Mouse (Mus musculus) left cerebral cortex, postnatal 14 days (tissue): ENCODE measurements around the gene Smgc. TPM values are rescaled to one million over a fixed set of nuclear protein-coding genes. Genes with fewer than 3 reads are reported as not detected.
A peak's percentile ranks its signal among the peaks of the same experiment; 100 is the strongest.
"Not testable (repeated sequence)": the region's sequence is repeated elsewhere in the genome, so short reads cannot be mapped to it uniquely, and the experiment has no call there.

Source experiments
- DNase-seq, 2 experiments: peaks; one replicate each; pipeline ENCODE4 v3.0.0; 2021 to 2022; ENCODE audit warnings: low spot score in 2 of 2, mixed read lengths in 1 of 2
- intact Hi-C: fragments of 180-260 bp; cut with DNase I; formaldehyde crosslinking; loops from one replicate; pipeline ENCODE4 v1.15.1; 2025
- long read RNA-seq, 2 experiments: library from polyadenylated mRNA; stranded (forward); transcript quantifications; one replicate each; pipeline ENCODE4 v2.0.0; 2021
- total RNA-seq, 2 experiments: library from RNA; stranded (reverse); gene quantifications; 2 replicates each; pipeline ENCODE4 v1.2.3; 2021

Smgc gene
- total RNA-seq = not detected
- long read RNA-seq, experiment 1 = 0 reads
- long read RNA-seq, experiment 2 = 0 reads

DNA sequence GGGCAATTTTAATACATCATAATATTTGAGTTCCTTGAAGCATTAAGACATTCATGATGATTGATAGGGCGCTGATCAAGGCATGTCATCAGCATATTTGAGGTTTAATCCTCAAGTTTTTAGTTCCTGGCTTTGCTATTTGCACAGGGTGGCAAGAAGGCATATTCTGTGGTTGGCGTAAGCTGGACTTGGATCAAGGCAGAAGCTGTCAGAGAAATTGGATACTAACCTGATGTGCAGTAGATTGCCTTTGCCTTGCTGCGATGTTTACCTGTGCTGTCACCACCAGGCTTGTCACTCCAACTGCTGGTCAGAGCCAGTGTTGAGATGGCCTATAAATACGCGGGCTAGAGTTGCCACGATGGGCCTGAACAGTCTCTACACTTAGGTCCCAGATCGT is at the start of gene Smgc:
TSS of gene Smgc (plus strand) at position 301 of the 400 bp plus-strand sequence.
- no peak for DNase-seq
- intact Hi-C loops = no loop called here

DNA sequence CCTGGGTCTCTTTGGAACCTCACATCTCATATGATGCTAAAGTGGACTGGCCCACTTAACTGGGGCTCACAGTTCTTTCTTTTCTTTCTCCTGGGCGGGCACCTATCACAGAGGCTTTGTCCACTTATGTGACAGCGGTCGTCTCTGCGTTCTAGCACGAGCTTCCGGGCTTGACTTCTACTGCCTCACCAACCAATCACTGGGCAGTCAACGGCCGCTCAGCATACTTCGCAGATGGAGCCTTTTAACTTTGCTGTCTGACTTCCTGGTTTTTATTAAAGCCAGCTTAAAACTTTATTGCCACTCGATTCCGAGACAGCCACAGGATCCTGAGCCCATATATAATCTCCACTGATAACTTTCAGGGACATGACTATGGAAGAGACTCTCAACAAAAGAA is 49.7 kb upstream of the Smgc start:
- no peak for DNase-seq
- intact Hi-C loops = no loop called here

DNA sequence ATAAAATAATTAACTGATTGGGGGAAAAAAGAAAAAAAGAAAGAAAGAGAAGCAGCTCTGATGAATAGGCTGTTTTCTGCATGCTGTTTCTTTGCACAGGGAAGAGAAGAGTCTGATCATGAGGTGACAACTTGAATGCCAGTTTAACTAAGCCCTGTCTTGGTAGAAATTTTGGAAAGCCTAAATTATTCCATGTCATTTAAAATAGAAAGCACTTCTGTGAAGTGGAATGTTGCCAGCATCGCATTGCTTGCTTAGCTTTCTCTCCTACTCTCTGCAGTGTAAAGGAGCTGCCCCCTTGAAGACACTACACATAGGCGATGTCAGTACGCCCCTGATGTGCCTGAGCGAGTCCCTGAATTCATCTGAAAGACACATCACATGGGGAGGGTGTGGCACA is 31.6 kb upstream of the Smgc start:
- DNase-seq = peak; percentile 10 to 25
- intact Hi-C loops = no loop called here

DNA sequence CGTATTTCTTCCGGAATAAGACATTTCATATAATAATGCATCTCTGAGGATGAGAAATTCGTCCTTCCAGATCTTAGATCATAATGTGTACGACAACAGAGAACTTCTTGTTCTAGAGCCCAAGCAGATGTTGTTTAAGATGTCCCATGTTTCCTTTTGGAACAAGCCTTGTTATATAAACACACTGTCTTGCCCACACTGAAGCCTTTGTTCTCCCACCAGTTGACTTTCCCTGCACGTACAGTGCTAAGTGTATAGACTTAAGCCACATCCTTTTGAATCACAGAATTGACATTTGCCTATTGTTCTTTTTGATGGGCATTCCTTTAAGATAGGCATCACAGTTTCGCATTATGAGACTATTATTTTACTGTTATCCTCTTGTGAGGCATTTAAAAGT is 2.7 kb upstream of the Smgc start:
- DNase-seq = no peak
- intact Hi-C loops = no loop called here

DNA sequence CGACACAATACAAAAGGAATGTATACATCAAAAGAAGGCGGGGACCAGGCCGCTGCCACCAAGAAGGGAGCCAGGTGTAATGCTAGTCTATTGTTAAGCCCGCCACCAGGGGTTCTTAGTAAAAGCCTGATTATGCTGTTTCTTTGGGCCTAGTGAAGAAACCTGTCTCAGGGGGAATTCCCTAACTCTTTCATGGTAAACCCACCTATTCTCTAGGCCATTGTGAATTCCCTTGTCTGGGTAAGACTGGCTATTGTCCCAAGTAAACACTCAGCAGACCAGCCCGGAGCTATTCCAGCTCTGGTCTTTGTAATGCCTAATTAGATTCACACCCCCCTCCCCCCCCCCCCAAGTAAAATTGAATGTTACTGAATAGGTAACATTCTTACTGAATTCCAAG is 26.1 kb downstream of the Smgc start:
- intact Hi-C loops, DNase-seq: not testable (repeated sequence)

DNA sequence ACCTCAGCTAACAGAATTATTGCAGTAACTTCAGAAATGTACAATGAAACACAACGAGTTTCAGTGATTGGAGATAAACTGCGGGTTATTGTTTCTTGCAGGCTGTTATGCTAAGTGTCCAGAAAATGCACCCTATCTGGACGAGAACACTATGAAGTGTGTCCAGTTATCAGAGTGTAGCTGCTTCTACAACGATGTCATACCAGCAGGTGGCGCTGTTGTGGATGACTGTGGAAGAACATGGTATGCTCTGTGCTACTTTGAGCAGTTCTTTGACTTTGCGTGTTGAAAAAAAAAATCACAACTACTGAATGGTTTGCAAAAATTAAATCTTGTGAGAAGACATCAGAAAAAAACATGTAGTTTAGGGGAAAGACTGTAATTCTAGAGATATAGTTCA is 62.2 kb downstream of the Smgc start:
- DNase-seq = peak; percentile 25 to 35
- intact Hi-C loops = no loop called here

DNA sequence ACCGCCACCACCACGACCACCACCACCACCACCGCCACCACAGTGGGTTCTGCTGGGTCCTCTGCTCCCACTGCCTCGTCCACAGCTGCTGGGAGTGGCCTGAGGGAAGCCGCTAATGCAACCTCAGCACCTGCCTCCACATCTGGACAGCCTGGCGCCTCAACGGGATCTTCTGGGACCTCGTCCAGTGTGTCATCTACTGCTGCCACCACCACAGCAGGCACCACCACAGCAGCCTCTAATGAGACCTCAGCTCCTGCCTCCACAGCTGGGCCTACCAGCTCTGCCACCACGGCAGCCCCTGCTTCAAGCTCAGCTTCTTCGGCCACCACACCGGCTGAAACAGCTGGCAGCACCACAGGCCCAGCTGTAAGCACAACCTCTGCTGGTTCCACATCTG is 69.0 kb downstream of the Smgc start:
- intact Hi-C loops = not testable (repeated sequence)
- peak; percentile 33 to 39 for DNase-seq

Other genes with a start within 250 kb of the Smgc start
- 10 to 100 TPM; 20.8 to 21.5 TPM for gene Lrrk2, start 165.1 kb upstream of the Smgc start, total RNA-seq
- gene Cntn1, start 212.9 kb downstream of the Smgc start, total RNA-seq = 100 to 1,000 TPM; 376 to 404 TPM